Mouse (Mus musculus) forebrain, embryonic 10.5 days (tissue): Measurements from ENCODE around the gene Ddb1. TPM values are rescaled to one million over a fixed set of nuclear protein-coding genes. Genes with fewer than 3 reads are reported as not detected.

Experiments
- DNase-seq: peaks from one replicate; pipeline ENCODE4 v3.0.0-alpha.2; 2017; ENCODE audit warnings: low spot score; ENCODE audit errors: extremely low spot score
- H3K27ac ChIP-seq: fragments of 300-500 bp; sonication (generic); 2 replicates; pipeline ENCODE4 v1.5.1; 2016; ENCODE audit warnings: mild to moderate bottlenecking
- H3K27me3 ChIP-seq: fragments of 300-500 bp; sonication (generic); 2 replicates; pipeline ENCODE4 v1.6.1; 2016; ENCODE audit warnings: mild to moderate bottlenecking; ENCODE audit not compliant: poor library complexity, severe bottlenecking
- H3K36me3 ChIP-seq: fragments of 300-500 bp; sonication (generic); replicated peaks from 2 replicates; pipeline ENCODE4 v1.6.1; 2016; ENCODE audit warnings: mild to moderate bottlenecking, moderate library complexity
- H3K4me1 ChIP-seq: fragments of 300-500 bp; sonication (generic); 2 replicates; pipeline ENCODE4 v1.6.1; 2016
- H3K4me3 ChIP-seq: fragments of 300-500 bp; sonication (generic); 2 replicates; pipeline ENCODE4 v1.5.1; 2016; ENCODE audit warnings: mild to moderate bottlenecking, moderate library complexity
- H3K9me3 ChIP-seq: fragments of 300-500 bp; sonication (generic); 2 replicates; pipeline ENCODE4 v1.6.1; 2016; ENCODE audit warnings: mild to moderate bottlenecking, moderate library complexity
- WGBS: fragments of 180-500 bp; shearing (Covaris S2); methylation state at CpG from one replicate; pipeline ENCODE4 v1.1.7; 2016; 5-methylcytosine and 5-hydroxymethylcytosine counted together
- polyA plus RNA-seq: library from polyadenylated mRNA; unstranded; fragments of >200 nt; fragmentation: Nextera tagmentation; extraction: Ambion mirVana; gene quantifications from 2 replicates; pipeline ENCODE4 v1.2.1, GENCODE M21; 2016

Ddb1 gene
- polyA plus RNA-seq, 1 experiment from 2014 or later = 471 TPM

DNA sequence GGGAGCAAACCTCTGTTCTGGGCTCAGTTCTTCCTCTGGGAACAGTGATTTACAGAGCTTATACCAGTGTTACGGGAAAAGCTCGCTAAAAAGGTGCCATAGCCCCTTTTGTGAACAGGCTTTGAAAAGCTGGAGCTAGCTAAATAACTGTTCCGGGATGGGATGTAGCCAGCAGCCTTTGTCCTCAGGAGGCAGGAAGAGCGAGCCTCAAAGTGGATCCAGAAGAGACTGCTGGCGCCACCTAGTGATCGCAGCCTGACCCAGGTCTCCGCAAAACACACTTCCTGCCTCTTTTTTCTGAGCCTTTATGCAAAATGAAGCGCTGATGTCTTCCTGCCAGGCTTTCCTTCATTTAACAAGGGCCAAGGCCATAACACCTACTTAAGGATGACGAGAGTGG, 2.3 kb upstream of the Ddb1 start:
- WGBS = 3% methylated on average over 9 of the region's 9 CpGs
- Histone ChIP-seq H3K36me3 (peaks cover 39% of the 10 kb centered on the region), H3K4me1 (peaks cover 49% of the 10 kb centered on the region), H3K27me3 (no peaks in the 10 kb centered on the region), H3K27ac (peak overlapping the region; percentile 96), H3K9me3 (no peaks in the 10 kb centered on the region), H3K4me3 (peak overlapping the region; percentile 50)
- DNase-seq = peak; percentile 84

DNA sequence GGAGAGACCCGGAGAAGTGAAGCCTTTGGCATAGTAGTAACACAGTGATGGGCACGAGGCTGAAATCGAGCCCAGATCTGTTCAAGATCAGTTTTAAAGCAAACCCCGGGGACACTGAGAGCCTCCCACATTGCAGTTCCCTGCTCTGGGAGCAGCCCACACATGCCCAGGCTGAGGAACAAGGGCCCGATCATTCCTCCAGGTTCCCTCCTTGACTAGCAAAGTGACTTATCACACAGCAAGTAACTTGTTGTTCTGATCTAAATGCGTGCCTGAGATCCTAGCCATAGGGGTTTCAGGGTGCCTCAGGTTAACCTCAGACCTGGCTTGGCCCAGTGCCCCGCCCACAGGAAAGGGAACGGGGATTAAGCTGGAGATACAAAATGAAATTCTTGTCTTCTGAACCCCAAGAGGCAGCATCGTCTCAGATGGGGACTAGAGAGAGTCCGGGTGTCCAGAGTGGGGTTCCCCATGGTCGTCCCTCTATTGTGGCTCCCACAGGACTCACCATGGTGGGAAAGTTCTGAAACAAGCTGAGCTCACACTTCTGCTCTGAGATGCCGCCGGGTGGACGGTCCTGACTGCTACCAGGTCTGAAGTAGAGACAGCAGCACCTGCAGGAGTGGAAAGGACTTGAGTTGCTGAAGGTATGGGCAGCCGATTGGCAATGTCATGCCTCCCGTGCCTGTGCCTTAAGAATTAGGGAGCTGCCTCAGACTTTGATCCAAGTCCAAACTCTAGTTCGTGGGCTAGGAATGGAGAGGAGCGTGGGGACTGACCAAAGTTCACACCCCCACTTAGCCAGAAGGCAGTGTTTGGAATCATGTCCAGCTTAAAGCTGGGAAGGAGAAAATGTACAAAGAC, 1.2 kb upstream of the Ddb1 start:
- DNase-seq = no peak
- no peaks in the 10 kb centered on the region for H3K9me3 ChIP-seq
- peak overlapping the region; percentile 98 for H3K4me3 ChIP-seq
- peak overlapping the region; percentile 96 for H3K27ac ChIP-seq
- WGBS = 90% methylated on average over 18 of the region's 18 CpGs
- peaks cover 54% of the 10 kb centered on the region for H3K4me1 ChIP-seq
- H3K27me3 ChIP-seq = no peaks in the 10 kb centered on the region
- peaks cover 40% of the 10 kb centered on the region for H3K36me3 ChIP-seq

DNA sequence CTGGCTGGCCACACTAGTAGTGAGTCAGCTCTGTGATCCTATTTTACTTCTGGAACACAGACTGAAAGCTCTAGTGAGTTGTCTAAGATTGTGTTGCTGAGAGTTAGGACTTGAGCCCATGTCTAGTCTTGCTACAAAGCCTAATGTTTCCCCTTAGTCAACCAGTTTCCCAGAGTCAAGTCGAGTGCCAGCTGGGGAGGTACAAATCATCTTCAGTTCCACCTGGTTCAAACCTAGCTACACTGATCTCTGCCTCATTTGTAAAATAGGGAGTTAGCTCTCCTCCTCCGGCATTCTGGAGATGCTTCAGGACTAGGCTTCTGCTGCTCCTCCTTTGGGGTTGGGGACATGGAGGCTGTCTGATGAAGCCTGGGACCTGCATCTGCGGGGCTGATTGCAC, 593 bp upstream of the Ddb1 start:
- WGBS = 63% methylated on average over 3 of the region's 3 CpGs
- peak overlapping the region; percentile 98 for H3K4me3 ChIP-seq
- DNase-seq = no peak
- H3K4me1 ChIP-seq = peaks cover 54% of the 10 kb centered on the region
- H3K27ac ChIP-seq = peak overlapping the region; percentile 96
- H3K36me3 ChIP-seq = peaks cover 40% of the 10 kb centered on the region
- no peaks in the 10 kb centered on the region for H3K27me3 ChIP-seq
- no peaks in the 10 kb centered on the region for H3K9me3 ChIP-seq

DNA sequence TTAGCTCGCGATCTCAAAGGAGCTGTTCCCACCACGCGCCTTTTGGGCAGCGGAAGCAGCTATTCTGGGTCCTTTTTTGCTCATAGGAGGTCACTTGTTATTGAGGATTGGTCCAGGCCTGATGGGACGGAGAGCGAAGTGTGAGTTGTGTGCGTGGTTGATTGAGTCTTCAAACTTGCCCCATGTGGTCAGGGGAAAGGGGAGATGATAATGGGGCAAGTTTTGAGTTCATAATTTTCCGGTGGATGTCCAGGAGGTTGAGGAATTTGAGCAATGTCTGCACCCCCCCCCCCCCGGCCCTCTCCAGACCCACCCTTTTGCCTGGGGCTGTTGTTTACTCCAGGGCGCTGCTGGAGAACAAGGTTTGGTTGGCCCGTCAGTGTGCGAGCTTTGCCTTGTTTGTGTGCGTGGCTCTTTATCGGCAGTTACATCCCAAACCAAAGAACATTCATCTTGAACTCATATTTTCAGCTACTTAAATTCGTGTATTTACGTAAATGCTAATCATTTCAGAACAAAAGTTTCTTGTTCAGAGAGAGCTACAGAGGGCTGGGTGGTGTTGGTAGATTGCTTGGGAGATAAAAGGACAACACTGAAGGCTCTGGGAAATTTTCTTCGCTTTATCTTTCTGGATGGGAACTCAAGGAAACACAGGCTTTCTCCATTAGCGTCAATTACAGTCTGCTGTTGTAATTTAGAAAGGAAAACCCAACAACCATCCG, 935 bp downstream of the Ddb1 start:
- H3K27me3 ChIP-seq = no peaks in the 10 kb centered on the region
- H3K27ac ChIP-seq = peak overlapping the region; percentile 96
- 7% methylated on average over 20 of the region's 20 CpGs for WGBS
- DNase-seq = peak; percentile 34
- H3K9me3 ChIP-seq = no peaks in the 10 kb centered on the region
- H3K4me3 ChIP-seq = peak overlapping the region; percentile 98
- peaks cover 44% of the 10 kb centered on the region for H3K36me3 ChIP-seq
- H3K4me1 ChIP-seq = peaks cover 54% of the 10 kb centered on the region

DNA sequence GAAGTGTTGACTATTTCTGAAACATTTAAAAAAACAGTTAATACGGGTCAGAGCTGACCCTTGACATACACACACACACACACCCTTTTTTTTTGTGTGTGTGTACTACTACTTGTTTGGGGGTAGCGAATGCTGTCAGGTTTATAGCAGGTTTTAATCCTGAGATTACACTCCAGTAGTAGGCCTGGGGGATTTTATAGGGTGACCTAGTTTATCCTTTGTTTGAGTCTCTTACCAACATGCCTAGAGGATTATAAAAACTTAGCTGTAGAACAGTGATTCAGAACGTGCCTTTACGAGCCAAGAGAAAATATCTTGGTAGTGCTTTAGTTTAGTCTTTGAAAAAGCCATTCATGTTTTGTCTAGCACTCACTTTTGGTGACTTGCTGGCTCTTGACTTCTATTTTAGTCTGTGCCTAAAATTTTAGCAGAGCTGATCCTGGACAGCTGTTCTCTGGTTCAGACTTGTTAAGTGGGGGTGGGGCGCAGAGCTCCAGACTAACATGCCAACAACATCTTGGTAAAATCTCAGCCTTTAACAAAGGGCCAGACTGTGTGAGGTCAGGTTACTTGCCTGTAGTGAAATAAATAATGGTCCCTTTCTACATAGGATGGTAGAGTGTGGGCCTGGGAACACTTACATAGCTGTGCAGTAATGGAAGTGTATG, 3.6 kb downstream of the Ddb1 start:
- Histone ChIP-seq H3K27ac (no peak overlapping the region), H3K27me3 (no peaks in the 10 kb centered on the region), H3K4me3 (no peak overlapping the region), H3K4me1 (peaks cover 37% of the 10 kb centered on the region), H3K9me3 (no peaks in the 10 kb centered on the region), H3K36me3 (peaks cover 71% of the 10 kb centered on the region)
- 94% methylated on average over 5 of the region's 5 CpGs for WGBS
- DNase-seq = no peak

DNA sequence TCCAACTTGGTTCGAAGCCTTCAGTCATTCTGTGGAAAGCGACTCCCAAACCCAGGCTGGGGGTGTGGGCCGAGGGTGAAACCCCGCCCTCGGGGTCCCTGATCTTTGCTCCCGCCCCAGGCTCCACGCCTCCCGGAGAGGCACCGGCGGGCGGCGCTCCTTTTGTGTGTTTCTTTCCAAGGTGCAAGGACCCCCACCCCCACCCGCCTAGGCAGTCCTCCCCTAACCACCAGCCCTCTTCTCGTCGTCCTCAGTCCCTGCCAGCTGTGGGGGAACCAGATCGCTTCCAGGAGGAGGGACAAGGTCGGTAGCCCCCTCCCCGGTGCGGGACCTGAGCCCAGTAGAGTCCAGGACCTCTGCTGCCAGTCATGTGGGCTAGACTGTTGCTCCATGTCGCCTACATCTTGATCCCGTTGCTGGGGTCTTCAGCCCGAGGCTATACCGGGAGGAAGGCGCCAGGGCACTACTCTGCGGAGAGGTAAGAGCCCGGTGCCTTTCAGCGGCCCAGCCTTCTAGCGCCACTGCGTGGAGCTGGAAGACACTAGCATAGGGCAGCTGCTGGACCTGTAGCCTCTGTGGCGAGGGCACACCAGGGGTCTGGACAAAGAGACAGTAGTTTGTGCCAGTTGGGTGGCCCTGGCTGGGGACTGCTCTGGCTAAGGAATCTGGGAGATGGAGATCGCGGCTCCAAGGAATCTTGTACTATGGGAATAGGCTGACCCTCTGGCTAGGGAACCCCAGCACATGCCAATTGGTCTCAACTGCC, 29.2 kb downstream of the Ddb1 start, which contains the start of gene Vwce:
Gene Vwce, plus strand, starts transcription at position 108 of the 766 bp plus-strand sequence.
- Histone ChIP-seq H3K4me3 (peak within 1 kb of the TSS; percentile 50), H3K9me3 (no peaks in the 10 kb centered on the region), H3K4me1 (peaks cover 19% of the 10 kb centered on the region), H3K27ac (peak within 1 kb of the TSS; percentile 69), H3K36me3 (peaks cover 32% of the 10 kb centered on the region), H3K27me3 (peaks cover 25% of the 10 kb centered on the region)
- peak; percentile 63 for DNase-seq
- WGBS = 2% methylated on average over 32 of the region's 32 CpGs

DNA sequence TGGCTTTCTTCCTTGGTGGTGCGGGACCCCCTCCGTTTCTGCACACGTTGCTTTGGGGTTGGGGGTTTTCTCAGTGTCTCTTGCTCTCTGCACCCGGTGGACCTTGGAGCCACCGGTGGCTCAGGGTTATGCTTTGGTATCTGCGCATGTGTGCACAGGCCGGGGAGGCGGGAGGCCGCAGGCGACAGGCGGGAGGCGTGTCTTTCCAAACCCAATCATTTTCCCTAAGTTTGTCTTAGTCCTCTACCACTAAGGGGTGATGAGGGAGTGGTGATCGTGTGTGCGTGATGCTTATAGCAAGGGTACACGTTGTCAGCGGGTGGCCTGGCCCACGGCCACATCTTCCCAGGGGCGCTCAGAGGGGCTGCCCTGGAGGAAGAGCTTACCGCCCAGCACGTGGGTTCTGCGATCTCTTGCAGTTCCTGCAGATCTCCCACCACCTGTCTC, 29.8 kb downstream of the Ddb1 start:
- H3K4me1 ChIP-seq = peaks cover 19% of the 10 kb centered on the region
- 6% methylated on average over 21 of the region's 21 CpGs for WGBS
- peaks cover 26% of the 10 kb centered on the region for H3K36me3 ChIP-seq
- H3K27ac ChIP-seq = peak overlapping the region; percentile 69
- H3K9me3 ChIP-seq = no peaks in the 10 kb centered on the region
- peaks cover 25% of the 10 kb centered on the region for H3K27me3 ChIP-seq
- DNase-seq = peak; percentile 59
- peak overlapping the region; percentile 50 for H3K4me3 ChIP-seq

DNA sequence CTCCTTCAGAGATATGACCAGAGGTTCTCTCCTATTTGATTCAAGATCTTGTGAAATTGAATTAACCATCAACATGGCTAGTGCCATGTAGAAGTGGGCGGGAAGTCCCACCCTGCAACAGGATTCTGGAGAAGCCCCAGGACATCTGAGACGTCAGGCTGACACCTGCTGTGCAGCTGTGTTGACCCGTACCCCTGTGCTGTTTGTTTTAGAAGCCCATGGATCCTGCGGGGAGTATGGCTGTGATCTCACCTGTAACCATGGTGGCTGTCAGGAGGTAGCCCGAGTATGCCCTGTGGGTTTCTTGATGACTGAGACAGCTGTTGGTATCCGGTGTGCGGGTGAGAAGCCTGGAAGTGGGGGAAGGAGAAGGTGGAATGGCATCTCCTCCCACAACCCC, 32.7 kb downstream of the Ddb1 start:
- Histone ChIP-seq H3K9me3 (no peaks in the 10 kb centered on the region), H3K4me1 (peaks cover 23% of the 10 kb centered on the region), H3K27ac (no peak overlapping the region), H3K27me3 (peaks cover 25% of the 10 kb centered on the region), H3K4me3 (no peak overlapping the region), H3K36me3 (no peaks in the 10 kb centered on the region)
- 69% methylated on average over 7 of the region's 7 CpGs for WGBS
- no peak for DNase-seq

DNA sequence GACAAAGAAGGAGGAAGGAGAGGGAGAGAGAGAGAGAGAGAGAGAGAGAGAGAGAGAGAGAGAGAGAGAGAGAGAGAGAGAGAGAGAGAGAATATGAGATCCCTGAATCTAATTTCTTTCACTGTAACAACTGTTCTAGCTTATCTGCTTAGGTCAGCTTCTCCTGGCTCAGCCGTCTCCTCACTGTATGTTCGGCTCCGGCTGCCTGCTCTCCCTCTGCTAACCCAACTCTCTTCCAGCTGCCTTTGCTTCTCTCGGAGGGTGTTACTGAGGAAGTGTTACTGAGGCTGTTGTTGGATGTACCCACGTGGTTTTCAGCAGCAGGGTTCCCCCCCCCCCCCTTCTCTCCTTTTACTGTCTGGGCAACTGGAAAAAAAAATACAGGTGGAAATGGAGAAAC, 35.0 kb downstream of the Ddb1 start:
- Histone ChIP-seq H3K27me3 (peaks cover 15% of the 10 kb centered on the region), H3K4me1 (peaks cover 8% of the 10 kb centered on the region), H3K36me3 (no peaks in the 10 kb centered on the region), H3K27ac (no peak overlapping the region), H3K9me3 (no peaks in the 10 kb centered on the region), H3K4me3 (no peak overlapping the region)
- no peak for DNase-seq
- WGBS = 27% methylated on average over 5 of the region's 5 CpGs

DNA sequence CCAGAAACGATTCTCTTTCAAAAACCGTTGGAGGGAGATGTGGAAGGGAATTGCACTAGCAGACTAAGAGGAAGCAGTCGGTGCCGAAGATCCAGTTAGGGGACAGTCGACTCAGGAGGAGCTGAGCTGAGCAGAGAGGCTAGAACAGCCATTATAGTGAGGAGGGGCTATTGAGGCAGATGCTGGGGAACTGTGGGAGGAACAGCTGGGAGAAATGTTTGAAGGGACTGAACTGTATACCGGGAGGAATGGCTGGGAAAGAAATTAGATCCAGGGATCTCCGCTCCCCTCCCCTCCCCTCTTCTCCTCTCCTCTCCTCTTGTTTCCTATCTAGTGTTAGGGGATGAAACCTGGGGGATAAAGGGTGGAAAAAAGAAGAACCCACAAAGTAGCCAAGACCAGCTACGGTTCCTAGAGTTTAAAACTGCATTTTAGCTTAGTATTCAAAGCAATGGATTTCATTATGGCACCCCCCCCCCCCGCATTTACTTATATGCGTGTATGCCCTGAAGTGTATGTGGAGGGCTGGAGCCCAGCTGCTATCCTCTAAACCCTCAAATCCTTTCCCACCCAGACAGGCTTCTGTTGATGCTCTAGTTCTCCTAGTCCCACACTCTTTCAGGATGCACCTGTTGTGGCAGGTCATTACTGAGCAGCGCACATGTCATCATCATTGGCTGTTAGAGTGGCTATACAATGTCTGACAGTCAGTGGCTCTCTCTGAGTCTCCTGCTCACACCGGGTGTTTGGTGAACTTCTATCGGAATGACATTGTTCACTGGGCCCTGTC, 35.7 kb downstream of the Ddb1 start:
- Histone ChIP-seq H3K36me3 (no peaks in the 10 kb centered on the region), H3K27ac (no peak overlapping the region), H3K9me3 (no peaks in the 10 kb centered on the region), H3K4me1 (0 out of 2 replicates have a peak, but pooled peaks cover 5% of the 10 kb centered on the region), H3K27me3 (peaks cover 8% of the 10 kb centered on the region), H3K4me3 (no peak overlapping the region)
- 56% methylated on average over 13 of the region's 13 CpGs for WGBS
- no peak for DNase-seq

DNA sequence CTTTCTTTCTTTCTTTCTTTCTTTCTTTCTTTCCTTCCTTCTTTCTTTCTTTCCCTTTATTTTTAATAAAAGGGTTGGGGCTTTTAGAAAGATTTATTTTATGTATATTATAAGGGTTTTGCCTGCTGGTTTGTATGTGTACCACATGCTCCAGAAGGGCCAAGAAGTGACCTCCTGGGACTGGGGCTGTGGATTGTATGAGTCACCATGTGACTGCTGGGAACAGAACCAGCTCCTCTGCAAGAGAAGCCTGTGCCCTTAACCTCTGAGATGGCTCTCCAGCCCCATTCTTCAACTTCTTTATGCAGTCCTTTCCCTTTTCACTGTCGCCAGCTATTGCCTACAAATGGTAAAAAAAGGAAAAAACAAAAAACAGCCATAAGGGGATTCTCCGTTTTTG, 40.5 kb downstream of the Ddb1 start:
- no peak overlapping the region for H3K27ac ChIP-seq
- 0 out of 2 replicates have a peak, but pooled peaks cover 1% of the 10 kb centered on the region for H3K4me1 ChIP-seq
- H3K27me3 ChIP-seq = no peaks in the 10 kb centered on the region
- H3K36me3 ChIP-seq = no peaks in the 10 kb centered on the region
- H3K9me3 ChIP-seq = no peaks in the 10 kb centered on the region
- 95% methylated on average over 2 of the region's 2 CpGs for WGBS
- DNase-seq = no peak
- H3K4me3 ChIP-seq = no peak overlapping the region
